Mouse (Mus musculus) cerebellum, adult 2 months (tissue): ENCODE results near the gene Anxa6.
A peak's percentile ranks its signal among the peaks of the same experiment; 100 is the strongest.

ENCODE experiments used
- CTCF ChIP-seq: fragments of 200-500 bp; IDR thresholded peaks from 2 replicates; pipeline ENCODE4 v1.5.1; 2011; ENCODE audit warnings: low read depth, mild to moderate bottlenecking, control low read depth, low read length, moderate library complexity, borderline replicate concordance; ENCODE audit not compliant: insufficient read depth
- POLR2A ChIP-seq: fragments of 200-500 bp; IDR thresholded peaks from 2 replicates; pipeline ENCODE4 v1.6.1; 2011; ENCODE audit warnings: low read length, control low read depth, borderline replicate concordance; ENCODE audit not compliant: insufficient read depth

DNA sequence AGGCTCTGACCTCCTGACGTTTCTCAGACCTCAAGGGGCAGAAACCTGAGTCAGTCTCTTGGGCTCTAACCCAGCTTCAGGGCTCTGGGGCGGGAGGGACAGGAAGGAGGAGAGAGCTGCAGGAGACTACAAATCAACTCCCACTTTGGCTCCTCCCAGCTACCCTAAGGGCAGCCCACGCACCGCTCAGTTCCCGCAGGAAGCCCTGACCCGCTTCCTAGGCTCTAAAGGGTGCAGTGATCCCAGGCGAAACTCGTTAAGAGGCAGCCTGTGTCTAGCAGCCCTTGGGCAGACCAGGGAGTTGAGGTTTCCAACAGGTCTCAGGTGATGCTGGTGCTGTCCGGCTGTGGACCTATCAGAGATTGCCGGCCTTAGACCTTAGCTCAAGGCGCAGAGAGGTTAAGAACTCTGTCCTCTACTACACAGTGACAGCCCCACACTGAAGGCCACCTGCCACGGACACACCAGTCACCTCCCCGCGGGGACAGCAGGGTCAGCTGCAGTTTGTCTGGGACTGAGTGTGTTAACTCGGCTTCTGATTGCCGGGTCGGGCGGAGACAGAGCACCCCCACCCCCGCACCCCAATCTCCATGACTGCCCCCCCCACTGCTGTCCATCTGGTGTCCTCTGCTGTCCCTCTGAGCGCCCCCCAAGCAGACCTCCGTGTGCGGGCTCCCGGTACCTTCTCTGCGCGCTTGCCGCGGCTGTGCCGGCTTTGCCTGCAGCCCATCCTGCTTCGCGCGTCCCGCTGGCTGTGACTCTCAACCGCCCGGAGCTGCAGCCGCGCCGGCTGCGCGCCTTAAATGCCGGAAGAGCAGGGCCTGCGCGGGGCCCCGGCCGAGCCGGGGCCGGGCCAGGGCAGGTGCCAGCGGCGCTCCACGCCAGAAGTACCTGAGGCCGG lies 44.3 kb upstream of the Anxa6 start, which contains the start of gene Ccdc69:
- TF ChIP-seq CTCF, result no peak
- peak; percentile 48; the same call in 1 of the 2 replicates for TF ChIP-seq POLR2A
